Mouse (Mus musculus): ENCODE measurements around the gene Gpld1.
"Not testable (repeated sequence)": the region's sequence is repeated elsewhere in the genome, so short reads cannot be mapped to it uniquely, and the experiment has no call there.

The Gpld1 gene

GRCm38 (mm10) chr13:24948870-24949269 is 5.9 kb downstream of the Gpld1 start:
- DNase-seq (ENCODE audit: low read depth): no peak

DNA sequence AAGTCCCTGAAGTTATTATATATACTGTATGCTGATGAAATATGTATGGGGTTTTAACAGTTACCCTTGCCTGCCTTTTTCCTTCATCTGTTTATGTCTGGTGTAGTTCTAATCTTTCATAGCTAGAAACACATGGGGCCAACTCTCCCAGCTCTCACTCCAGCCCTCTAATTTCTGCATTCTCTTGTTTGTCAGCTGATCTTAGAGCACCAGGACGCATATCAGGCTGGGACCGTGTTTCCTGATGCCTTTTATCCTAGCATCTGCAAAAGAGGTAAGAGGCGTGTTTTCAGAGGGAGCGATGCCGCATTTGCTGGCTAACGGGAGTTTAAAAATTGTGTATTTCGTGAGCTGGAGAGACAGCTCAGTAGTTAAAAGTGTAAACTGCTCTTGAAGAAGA is 9.7 kb downstream of the Gpld1 start:
- no peak for DNase-seq (ENCODE audit: low read depth)

GRCm38 (mm10) chr13:24955091-24955490 is 12.1 kb downstream of the Gpld1 start:
- no peak for DNase-seq (ENCODE audit: low read depth)

- no peak for DNase-seq (ENCODE audit: low read depth)
Observed at GRCm38 (mm10) chr13:24955500-24955899, 12.5 kb downstream of the Gpld1 start.

- no peak for DNase-seq (ENCODE audit: low read depth)
Observed at GRCm38 (mm10) chr13:24958671-24959070, 15.7 kb downstream of the Gpld1 start.

- DNase-seq (ENCODE audit: low read depth): no peak
Observed at GRCm38 (mm10) chr13:24960084-24960483, 17.1 kb downstream of the Gpld1 start.

- DNase-seq (ENCODE audit: low read depth): no peak
Observed at GRCm38 (mm10) chr13:24962119-24962518, 19.2 kb downstream of the Gpld1 start.

DNA sequence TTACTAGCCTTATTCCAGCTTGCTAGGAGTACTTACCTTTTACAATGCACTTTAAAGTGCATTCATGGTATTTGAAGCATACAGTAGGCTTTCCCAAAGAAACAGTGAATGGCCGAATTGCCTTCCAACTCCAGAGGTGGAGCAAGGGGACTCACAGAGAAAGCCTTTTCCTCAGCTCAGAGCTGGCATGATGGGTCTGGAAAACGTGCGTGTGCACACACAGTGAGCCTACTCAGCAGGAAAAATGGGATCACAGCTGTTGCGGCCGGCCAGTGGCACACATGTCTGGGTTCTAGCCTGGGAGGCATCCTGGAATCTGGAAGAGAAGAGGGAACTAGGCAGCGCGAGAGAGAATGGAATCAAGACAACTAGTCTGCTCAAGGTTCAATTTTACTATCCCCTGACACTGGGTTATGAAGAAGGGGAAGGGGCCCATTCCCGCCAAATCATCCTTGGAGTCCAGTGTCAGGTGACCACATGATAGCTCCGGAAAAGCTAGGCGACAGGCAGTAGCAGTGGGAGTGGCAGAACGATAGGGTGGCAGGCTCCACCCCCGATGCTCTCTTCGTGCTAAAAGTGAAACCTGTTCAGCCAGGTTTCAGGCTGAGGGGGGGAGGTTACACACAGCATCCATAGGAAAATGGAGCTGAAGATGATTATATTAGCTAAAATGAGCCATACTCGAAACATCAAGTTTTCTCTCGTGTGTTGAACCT is 22.3 kb downstream of the Gpld1 start:
- DNase-seq (ENCODE audit: low read depth): no peak

DNA sequence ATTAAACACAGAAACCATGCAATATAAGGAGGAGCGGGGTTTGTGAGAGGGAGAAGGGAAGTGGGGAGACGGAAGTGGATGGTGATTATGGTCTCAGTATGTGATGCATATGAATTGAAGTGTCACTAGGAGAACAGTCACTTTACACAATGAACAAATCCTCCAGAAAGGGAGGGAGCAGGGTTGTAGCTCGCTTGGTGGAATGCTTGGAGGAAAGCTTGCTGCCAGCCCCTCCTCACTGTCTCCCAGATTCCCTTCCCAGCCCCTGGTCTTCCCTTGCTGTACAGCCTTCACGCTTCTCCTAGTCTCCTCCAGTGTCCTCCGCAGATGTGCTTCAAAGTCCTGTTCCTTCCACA is 22.9 kb downstream of the Gpld1 start:
- no peak for DNase-seq (ENCODE audit: low read depth)

DNA sequence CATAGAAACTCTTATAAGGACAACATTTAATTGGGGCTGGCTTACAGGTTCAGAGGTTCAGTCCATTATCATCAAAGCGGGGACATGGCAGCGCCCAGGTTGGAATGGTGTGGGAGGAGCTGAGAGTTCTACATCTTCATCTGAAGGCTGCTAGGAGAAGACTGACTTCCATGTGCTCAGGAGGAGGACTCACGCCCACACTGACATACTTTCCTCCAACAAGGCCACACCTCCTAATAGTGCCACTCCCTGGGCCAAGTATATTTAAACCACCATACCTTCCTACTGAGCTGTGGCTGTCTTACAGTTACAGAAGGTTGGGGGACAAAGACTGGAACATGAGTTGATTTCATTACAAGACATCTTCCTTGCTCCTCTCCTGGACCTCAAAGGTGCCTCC is 28.8 kb downstream of the Gpld1 start:
- DNase-seq (ENCODE audit: low read depth): not testable (repeated sequence)

DNA sequence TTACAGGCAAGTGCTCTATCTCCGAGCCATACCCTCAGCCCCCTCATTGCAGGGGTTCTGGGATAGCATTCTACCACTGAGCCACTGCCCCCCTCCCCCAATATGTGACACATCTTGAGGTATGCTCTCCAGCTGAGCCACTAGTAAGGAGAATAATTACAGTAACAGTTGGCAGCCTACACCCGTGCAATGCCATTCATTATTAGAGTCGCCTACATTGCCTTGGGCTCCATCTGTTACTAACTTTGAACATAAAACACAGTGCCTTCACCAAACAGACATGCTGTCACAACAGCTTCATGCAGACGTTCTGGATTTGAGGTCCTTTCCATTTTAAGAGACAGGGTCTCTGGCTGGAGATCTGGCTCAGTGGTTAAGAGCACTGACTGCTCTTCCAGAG is 33.4 kb downstream of the Gpld1 start:
- DNase-seq (ENCODE audit: low read depth): no peak

DNA sequence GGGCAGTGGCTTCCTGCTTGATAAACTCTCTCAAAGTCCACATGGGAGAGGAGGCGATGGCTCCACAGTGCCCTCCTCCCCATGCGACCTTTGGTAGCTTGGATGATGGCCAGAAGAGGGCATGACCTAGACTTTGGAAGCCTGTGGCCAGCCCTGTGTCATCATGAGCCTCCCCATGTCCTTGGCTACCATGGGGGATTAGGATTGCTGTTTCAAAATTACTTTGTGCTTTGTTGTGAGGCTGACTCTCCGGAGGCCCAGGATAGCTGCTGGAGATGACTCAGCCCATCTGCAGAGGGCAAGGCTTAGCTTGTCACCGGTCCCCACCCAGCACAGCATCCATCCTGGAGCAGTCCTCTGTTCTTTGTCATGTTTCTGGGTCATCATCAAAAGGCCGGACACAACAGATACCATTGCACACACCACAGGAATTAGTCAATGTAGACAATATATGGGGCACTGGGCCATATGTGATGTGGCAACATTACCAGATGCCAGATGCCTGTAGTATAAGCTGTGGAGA is 34.9 kb downstream of the Gpld1 start:
- no peak for DNase-seq (ENCODE audit: low read depth)

DNA sequence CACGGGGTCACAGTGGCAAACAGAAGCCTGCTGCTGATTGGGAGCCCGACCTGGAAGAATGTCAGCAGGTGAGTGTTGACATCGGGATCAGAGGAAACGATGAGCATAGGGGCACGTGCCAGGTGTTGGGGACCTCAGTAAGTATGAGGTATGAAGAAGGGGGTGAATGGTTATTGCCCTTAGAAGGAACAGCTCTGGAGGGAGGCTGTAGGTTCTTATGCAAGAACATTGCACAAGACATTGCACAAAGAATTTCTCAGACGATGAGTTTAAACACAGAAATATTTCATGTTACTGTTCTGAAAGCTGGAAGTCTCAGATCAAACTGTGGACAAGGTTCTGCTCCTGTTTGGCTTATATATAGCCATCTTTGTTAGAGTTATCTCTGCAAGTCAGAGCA is 38.1 kb downstream of the Gpld1 start:
- DNase-seq (ENCODE audit: low read depth): no peak

GRCm38 (mm10) chr13:24985435-24985834 is 42.5 kb downstream of the Gpld1 start:
- DNase-seq (ENCODE audit: low read depth): no peak

GRCm38 (mm10) chr13:24988391-24988790 is 45.4 kb downstream of the Gpld1 start:
- peak; percentile 27 for DNase-seq (ENCODE audit: low read depth)

DNA sequence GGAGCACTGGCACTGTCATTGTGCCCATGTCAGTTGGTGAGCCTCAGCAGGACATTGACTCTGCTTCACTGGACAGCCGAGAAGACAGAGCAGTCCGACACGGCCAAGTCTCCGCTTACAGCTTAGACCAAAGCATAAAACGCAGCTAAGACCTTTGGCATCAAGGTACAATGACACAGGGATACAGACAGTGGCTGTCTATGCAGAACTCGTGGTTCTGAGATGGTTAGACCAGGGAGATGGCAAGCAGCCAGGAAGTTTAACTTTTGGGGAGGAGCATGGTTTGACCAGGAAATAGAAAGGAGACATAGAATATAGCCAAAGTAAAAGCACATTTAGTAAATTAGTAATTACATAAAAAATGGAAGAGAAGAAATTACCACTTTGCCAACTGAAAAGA is 46.1 kb downstream of the Gpld1 start:
- no peak for DNase-seq (ENCODE audit: low read depth)

- no peak for DNase-seq (ENCODE audit: low read depth)
Observed at GRCm38 (mm10) chr13:24993160-24993559, 50.2 kb downstream of the Gpld1 start.

GRCm38 (mm10) chr13:24999538-24999937 is 56.6 kb downstream of the Gpld1 start:
- DNase-seq (ENCODE audit: low read depth): no peak

- no peak for DNase-seq (ENCODE audit: low read depth)
Observed at GRCm38 (mm10) chr13:25002965-25003364, 60.0 kb downstream of the Gpld1 start.

DNA sequence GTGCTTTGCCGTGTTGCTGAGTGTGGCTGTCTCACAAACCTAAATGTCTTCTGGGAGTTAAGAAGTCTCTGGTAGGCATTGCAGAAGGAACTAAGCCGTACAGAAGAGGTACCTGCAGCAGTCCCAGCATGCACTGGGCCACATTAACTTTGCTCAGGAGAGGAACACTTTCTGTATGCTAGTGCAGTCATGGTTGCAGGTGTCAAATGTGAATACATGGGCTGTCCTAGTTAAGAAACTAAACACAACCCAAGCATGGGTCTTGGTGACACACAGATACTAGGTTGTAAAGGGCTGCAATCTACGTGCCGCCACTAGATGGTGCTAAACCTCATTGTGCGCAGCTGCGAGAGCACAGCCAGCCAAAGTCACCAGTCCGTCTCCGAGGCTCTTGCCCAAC is 64.2 kb downstream of the Gpld1 start:
- no peak for DNase-seq (ENCODE audit: low read depth)

DNA sequence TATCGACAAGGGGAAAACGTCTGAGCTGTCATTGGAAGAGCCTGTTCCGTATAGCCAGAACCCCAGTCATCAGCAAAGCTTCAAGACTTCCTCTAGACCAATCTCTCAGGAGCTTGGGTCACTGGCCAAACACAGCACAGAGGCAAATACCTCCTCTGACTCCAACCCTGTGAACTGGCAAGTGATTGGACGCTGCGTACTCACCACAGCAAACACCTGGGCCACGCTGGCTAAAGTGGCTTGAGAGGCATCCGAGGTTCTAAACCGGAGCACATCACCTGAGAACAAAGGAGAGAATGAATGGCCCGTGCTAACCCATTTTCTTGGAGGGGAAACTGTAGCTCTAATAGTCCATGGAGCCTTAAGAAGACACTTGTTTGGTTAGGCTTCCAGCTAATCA is 75.4 kb downstream of the Gpld1 start:
- no peak for DNase-seq (ENCODE audit: low read depth)

DNA sequence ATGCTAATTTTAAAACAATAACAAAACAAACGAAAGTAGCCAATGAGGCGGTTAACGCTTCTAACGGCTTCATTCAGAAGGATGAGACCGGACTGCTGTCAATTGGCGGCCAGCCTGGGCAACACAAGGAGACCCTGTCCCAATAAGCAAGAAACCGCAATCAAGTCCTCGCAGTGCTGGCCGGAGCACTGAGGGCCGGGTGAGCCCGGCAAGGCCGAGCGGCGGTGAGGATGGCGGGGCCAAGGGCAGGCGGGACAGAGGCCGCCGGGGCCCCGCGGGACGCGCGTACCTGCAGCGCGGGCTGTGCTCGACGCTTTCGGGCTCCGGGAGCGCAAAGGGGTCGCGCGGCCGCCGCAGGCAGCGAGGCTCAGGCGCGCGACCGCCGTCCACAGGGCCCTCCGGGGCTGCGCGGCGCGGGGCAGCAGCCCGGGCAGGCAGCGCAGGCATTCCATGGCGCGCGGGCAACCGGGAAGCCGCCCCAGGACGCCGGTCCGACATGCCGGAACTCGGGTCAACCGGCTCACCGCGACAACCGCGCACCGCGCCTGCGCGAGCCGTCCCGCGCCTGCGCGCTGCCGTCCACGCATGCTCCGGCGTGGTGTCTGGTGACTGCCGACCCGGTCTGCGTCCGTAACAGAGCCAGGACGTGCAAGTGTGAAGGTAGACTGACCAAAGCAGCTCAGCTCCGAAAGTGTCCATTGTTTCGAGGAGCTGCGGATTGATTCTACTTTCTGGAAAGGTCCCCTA is 77.0 kb downstream of the Gpld1 start, which contains the start of gene Mrs2:
TSS of gene Mrs2 (minus strand) at position 587 of the 747 bp plus-strand sequence.
- peak; percentile 83 for DNase-seq (ENCODE audit: low read depth)

- DNase-seq (ENCODE audit: low read depth): no peak
Observed at GRCm38 (mm10) chr13:25020540-25020892, 77.6 kb downstream of the Gpld1 start.

GRCm38 (mm10) chr13:25022386-25022785 is 79.4 kb downstream of the Gpld1 start:
- DNase-seq (ENCODE audit: low read depth): no peak

Data from fibroblast of lung, adult 2 months (primary cell).